Mouse (Mus musculus): ENCODE data around the gene Foxp1.

DNA sequence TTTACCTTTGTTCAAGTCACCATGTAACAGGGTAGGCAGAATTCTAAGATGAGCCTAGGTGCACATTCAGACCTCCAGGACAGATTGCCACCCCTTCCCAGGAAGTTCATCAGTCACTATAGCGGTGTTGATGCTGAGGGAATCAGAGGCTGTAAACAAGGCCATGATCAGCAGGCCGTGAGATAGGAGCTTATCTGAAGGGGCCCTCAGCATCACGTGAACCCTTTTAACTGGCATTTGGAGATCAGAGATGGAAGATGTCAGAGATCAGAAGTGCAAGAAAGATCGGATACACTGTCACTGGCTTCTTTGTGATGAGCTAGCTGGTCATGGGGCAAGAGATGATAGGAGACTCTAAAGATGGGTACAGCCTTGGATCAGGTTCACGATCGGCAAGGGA is 414.8 kb downstream of the Foxp1 start:
- no peak for TF ChIP-seq CTCF (IDR thresholded peaks at IDR 0.05; ENCODE audit: low read depth, low read length)
- TF ChIP-seq GATA1 (IDR thresholded peaks at IDR 0.05; ENCODE audit: borderline replicate concordance, low read length) = no peak
- TF ChIP-seq POLR2AphosphoS5 (IDR thresholded peaks at IDR 0.05; ENCODE audit: insufficient replicate concordance, low read depth, low read length) = no peak

Data from G1E (cell line).